Mouse (Mus musculus): ENCODE measurements at regions not wholly inside any gene's neighbourhood (a gene's known extent, or its start where the extent isn't known, plus 50 kb on each side); places are given as distances from the start of the nearest gene placed in this dataset.

GRCm38 (mm10) chr2:74123360-74124074 lies 212.4 kb upstream of the Atp5g3 start:
- Histone ChIP-seq H3K9ac (no peak overlapping the region), H3K27ac (peak overlapping the region; percentile 67; the same call in 1 of the 2 replicates), H3K27me3 (0 out of 2 replicates have a peak, but pooled peaks cover 8% of the 10 kb centered on the region), H3K4me1 (peaks cover 39% of the 10 kb centered on the region), H3K36me3 (no peaks in the 10 kb centered on the region), H3K4me2 (replicated peaks) (no peak overlapping the region), H3K9me3 (no peaks in the 10 kb centered on the region), H3K4me3 (no peak overlapping the region)
- 49% methylated on average over 6 of the region's 6 CpGs for WGBS
- ATAC-seq (ENCODE audit: low FRiP score, low read depth), result no peak

- 49% methylated on average over 2 of the region's 2 CpGs for WGBS
Observed at GRCm38 (mm10) chr2:74122937-74123336, 211.8 kb upstream of the Atp5g3 start.

GRCm38 (mm10) chr2:74120051-74120450 lies 208.9 kb upstream of the Atp5g3 start:
- 71% methylated on average over 10 of the region's 10 CpGs for WGBS
- no peak for ATAC-seq (ENCODE audit: low FRiP score, low read depth)
- H3K4me3 ChIP-seq, result no peak overlapping the region

More at GRCm38 (mm10) chr2:74122937-74123336, 211.8 kb upstream of the Atp5g3 start:
- Histone ChIP-seq H3K27ac (peak overlapping the region; percentile 7; the same call in 1 of the 2 replicates), H3K9ac (no peak overlapping the region), H3K4me2 (replicated peaks) (no peak overlapping the region), H3K4me3 (no peak overlapping the region), H3K27me3 (0 out of 2 replicates have a peak, but pooled peaks cover 8% of the 10 kb centered on the region), H3K4me1 (peaks cover 39% of the 10 kb centered on the region), H3K36me3 (no peaks in the 10 kb centered on the region), H3K9me3 (no peaks in the 10 kb centered on the region)
- no peak for ATAC-seq (ENCODE audit: low FRiP score, low read depth)

GRCm38 (mm10) chr2:74119167-74119937 lies 208.2 kb upstream of the Atp5g3 start:
- ATAC-seq (ENCODE audit: low FRiP score, low read depth), result no peak
- 45% methylated on average over 17 of the region's 17 CpGs for WGBS
- no peaks in the 10 kb centered on the region for H3K27me3 ChIP-seq

More at GRCm38 (mm10) chr2:74120051-74120450, 208.9 kb upstream of the Atp5g3 start:
- H3K9ac ChIP-seq, result no peak overlapping the region
- H3K27me3 ChIP-seq, result no peaks in the 10 kb centered on the region
- no peaks in the 10 kb centered on the region for H3K9me3 ChIP-seq
- peaks cover 30% of the 10 kb centered on the region for H3K4me1 ChIP-seq
- no peak overlapping the region for H3K27ac ChIP-seq
- H3K4me2 ChIP-seq (replicated peaks), result peak overlapping the region; percentile 7; the same call in 1 of the 2 replicates
- no peaks in the 10 kb centered on the region for H3K36me3 ChIP-seq

GRCm38 (mm10) chr2:74106472-74106871 lies 195.3 kb upstream of the Atp5g3 start:
- no peaks in the 10 kb centered on the region for H3K4me1 ChIP-seq
- no peak overlapping the region for H3K4me3 ChIP-seq
- H3K9ac ChIP-seq, result no peak overlapping the region
- no peaks in the 10 kb centered on the region for H3K9me3 ChIP-seq
- H3K27me3 ChIP-seq, result no peaks in the 10 kb centered on the region
- no peak overlapping the region for H3K27ac ChIP-seq
- H3K36me3 ChIP-seq, result no peaks in the 10 kb centered on the region
- WGBS, result 88% methylated on average over 4 of the region's 4 CpGs
- no peak for ATAC-seq (ENCODE audit: low FRiP score, low read depth)
- no peak overlapping the region for H3K4me2 ChIP-seq (replicated peaks)

More at GRCm38 (mm10) chr2:74119167-74119937, 208.2 kb upstream of the Atp5g3 start:
- Histone ChIP-seq H3K4me3 (no peak overlapping the region), H3K9ac (no peak overlapping the region), H3K4me2 (replicated peaks) (peak overlapping the region; percentile 7; the same call in 1 of the 2 replicates), H3K4me1 (peaks cover 30% of the 10 kb centered on the region), H3K27ac (no peak overlapping the region), H3K9me3 (no peaks in the 10 kb centered on the region), H3K36me3 (no peaks in the 10 kb centered on the region)

GRCm38 (mm10) chr2:74099671-74100372 lies 188.7 kb upstream of the Atp5g3 start:
- no peak overlapping the region for H3K9ac ChIP-seq
- peaks cover 32% of the 10 kb centered on the region for H3K4me1 ChIP-seq
- no peak overlapping the region for H3K4me2 ChIP-seq (replicated peaks)
- H3K27me3 ChIP-seq, result no peaks in the 10 kb centered on the region
- H3K9me3 ChIP-seq, result no peaks in the 10 kb centered on the region
- 85% methylated on average over 9 of the region's 9 CpGs for whole genome bisulfite sequencing
- H3K4me3 ChIP-seq, result no peak overlapping the region
- no peak for ATAC-seq (ENCODE audit: low FRiP score, low read depth)
- no peak overlapping the region for H3K27ac ChIP-seq
- H3K36me3 ChIP-seq, result no peaks in the 10 kb centered on the region

GRCm38 (mm10) chr2:74096809-74097208 lies 185.7 kb upstream of the Atp5g3 start:
- Histone ChIP-seq H3K9ac (no peak overlapping the region), H3K27ac (no peak overlapping the region), H3K4me1 (peaks cover 32% of the 10 kb centered on the region), H3K9me3 (peaks cover 11% of the 10 kb centered on the region; the same call in 1 of the 2 replicates), H3K4me3 (no peak overlapping the region), H3K27me3 (no peaks in the 10 kb centered on the region), H3K36me3 (no peaks in the 10 kb centered on the region), H3K4me2 (replicated peaks) (no peak overlapping the region)
- ATAC-seq (ENCODE audit: low FRiP score, low read depth), result no peak
- 77% methylated on average over 2 of the region's 2 CpGs for WGBS

- Histone ChIP-seq H3K9me3 (peaks cover 11% of the 10 kb centered on the region; the same call in 1 of the 2 replicates), H3K9ac (no peak overlapping the region), H3K27me3 (no peaks in the 10 kb centered on the region), H3K27ac (no peak overlapping the region), H3K4me2 (replicated peaks) (no peak overlapping the region), H3K36me3 (no peaks in the 10 kb centered on the region), H3K4me1 (peaks cover 19% of the 10 kb centered on the region), H3K4me3 (no peak overlapping the region)
- WGBS, result 74% methylated on average over 7 of the region's 7 CpGs
- no peak for ATAC-seq (ENCODE audit: low FRiP score, low read depth)
Observed at GRCm38 (mm10) chr2:74093494-74093893, 182.4 kb upstream of the Atp5g3 start.

- WGBS, result 81% methylated on average over 3 of the region's 3 CpGs
- H3K27me3 ChIP-seq, result no peaks in the 10 kb centered on the region
- H3K27ac ChIP-seq, result no peak overlapping the region
- no peak for ATAC-seq (ENCODE audit: low FRiP score, low read depth)
- 0 out of 2 replicates have a peak, but pooled peaks cover 3% of the 10 kb centered on the region for H3K4me1 ChIP-seq
- no peak overlapping the region for H3K4me2 ChIP-seq (replicated peaks)
- no peak overlapping the region for H3K9ac ChIP-seq
- no peaks in the 10 kb centered on the region for H3K9me3 ChIP-seq
- H3K36me3 ChIP-seq, result no peaks in the 10 kb centered on the region
- H3K4me3 ChIP-seq, result no peak overlapping the region
Observed at GRCm38 (mm10) chr2:74087375-74087774, 176.2 kb upstream of the Atp5g3 start.

- Histone ChIP-seq H3K4me2 (replicated peaks) (no peak overlapping the region), H3K4me3 (no peak overlapping the region), H3K27ac (no peak overlapping the region), H3K36me3 (no peaks in the 10 kb centered on the region), H3K4me1 (peaks cover 5% of the 10 kb centered on the region; the same call in 1 of the 2 replicates), H3K9ac (no peak overlapping the region), H3K9me3 (no peaks in the 10 kb centered on the region), H3K27me3 (no peaks in the 10 kb centered on the region)
- ATAC-seq (ENCODE audit: low FRiP score, low read depth), result no peak
- WGBS, result 86% methylated on average over 6 of the region's 6 CpGs
Observed at GRCm38 (mm10) chr2:74084971-74085370, 173.8 kb upstream of the Atp5g3 start.

GRCm38 (mm10) chr2:74076774-74077173 lies 165.6 kb upstream of the Atp5g3 start:
- Histone ChIP-seq H3K4me3 (no peak overlapping the region), H3K9me3 (no peaks in the 10 kb centered on the region), H3K36me3 (no peaks in the 10 kb centered on the region), H3K27me3 (no peaks in the 10 kb centered on the region), H3K9ac (no peak overlapping the region), H3K4me1 (peaks cover 43% of the 10 kb centered on the region), H3K27ac (peak overlapping the region; percentile 52; the same call in 1 of the 2 replicates), H3K4me2 (replicated peaks) (no peak overlapping the region)
- WGBS, result 73% methylated on average over 4 of the region's 4 CpGs
- ATAC-seq (ENCODE audit: low FRiP score, low read depth), result no peak
